Mouse (Mus musculus): ENCODE measurements around the gene Etaa1.
"Not testable (repeated sequence)": the region's sequence is repeated elsewhere in the genome, so short reads cannot be mapped to it uniquely, and the experiment has no call there.

Etaa1 gene

DNA sequence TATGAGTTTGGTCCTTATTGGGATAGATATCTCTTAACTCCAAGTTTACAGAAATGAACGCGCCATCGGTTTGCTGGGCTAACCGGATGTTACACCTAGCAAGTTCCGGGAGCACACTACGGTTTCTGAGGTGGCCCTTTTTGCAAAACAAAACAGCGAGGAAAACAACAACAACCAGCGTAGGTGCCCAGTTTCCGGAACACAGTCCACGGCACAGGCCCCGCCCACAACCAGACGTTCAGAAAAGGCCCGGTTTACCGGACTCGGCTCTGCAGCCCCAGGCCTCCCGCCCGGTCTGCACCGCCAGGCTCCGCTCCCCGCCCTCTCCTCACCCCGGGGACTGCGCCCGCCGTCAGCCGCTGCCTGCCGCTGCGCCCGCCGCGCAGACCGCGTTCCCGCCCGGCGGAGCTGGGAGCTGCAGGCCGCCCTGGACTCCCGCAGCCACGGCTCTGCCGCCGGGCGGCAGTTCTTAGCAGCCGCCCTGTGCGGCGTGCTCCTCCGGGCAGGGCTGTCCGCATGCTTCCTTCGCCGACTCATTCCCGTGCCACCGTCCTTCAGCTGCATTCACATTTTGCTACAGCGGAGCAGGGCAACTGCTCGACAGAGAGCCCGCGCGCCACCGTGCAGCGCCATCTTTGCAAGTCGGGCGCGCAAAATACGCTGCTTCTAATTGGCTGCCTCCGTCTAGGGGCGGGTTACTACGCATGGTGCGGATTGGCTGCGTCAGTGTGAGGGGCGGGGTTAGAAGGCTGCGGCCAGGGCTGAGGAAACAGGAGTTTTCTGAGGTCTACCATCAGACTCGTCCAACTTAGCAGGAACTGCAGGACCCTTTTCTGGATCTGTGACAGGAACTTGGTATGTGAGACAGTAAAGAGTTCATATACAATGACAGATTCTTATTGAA lies at the start of gene Etaa1:
TSS of gene Etaa1 (minus strand) at position 645 of the 904 bp plus-strand sequence.
- in situ Hi-C loops (cut with MboI) = no loop called here

DNA sequence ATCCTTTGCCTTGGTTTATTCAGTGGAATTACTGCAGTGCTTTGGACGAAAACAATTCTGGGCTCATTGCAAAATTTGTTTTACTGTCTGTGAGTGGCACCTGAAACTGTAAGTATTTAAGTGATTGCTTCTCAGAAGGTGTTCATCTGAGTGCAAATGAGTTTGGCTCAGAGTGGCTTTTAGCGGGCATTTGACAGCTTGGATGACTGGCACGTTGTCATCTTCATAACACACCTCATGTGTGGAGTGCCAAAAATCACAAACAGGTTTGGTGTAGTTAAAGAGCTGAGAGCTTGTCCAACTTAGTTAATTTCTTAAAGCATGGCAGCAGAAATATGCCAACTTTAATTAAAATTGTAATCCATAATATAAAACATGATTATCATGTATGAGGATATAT lies 40.5 kb upstream of the Etaa1 start:
- in situ Hi-C loops (cut with MboI) = no loop called here

DNA sequence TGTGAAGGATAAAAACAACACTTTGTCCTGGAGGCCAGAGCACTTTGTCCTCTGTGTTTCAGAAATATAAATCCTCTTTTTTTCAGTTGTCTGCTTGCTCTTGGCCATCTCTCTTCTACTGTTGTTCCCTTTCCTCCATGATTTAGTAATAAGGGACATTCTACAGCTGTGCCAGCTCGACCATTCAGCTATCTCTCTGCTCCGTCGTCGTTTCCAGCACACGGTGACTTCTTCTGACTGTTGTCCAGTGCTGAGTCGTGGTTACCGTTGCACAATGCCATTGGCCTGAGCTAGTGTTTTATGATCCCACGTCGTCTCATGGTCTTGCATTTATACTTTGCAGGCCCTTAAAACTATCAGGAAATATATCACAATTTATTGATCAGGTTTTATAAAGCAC lies 38.6 kb upstream of the Etaa1 start:
- in situ Hi-C loops (cut with MboI) = no loop called here

DNA sequence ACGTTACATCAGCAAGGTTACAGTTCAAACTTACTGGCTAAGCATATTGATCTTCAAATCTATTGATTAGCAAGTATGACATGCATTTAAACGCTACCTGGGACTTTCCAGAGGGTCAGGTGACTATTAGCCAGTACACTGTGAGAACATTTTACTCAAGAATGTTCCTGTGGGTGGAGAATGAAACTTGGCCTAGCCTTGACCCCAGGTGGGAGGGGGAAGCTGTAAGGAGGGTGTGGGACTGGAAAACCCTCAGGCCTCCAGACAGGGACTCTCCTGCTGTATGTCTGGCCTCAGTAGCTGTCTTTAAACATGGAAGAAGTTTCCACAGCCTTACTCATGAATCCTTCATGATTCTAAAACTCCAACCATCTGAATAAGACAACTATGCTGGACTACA lies 29.7 kb upstream of the Etaa1 start:
- in situ Hi-C loops (cut with MboI) = no loop called here

DNA sequence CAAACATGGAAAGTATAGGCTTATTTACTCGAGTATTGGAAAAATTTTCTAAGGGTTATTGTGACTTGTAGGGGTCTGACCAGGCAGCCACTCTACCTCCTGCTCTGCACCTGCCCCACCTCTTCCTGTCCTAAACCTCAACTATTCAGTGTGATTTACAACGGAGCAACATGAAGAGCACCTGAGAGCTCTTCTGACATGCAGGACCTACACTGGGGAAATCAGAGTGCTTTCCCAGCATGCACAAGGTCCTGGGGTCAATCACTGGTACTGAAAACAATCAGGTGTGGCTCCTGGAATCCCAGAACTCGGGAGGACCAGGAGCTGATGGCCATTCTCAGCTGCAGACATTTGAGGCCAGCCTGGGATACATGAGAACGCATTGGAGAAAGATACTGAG lies 27.6 kb upstream of the Etaa1 start:
- in situ Hi-C loops (cut with MboI) = no loop called here

DNA sequence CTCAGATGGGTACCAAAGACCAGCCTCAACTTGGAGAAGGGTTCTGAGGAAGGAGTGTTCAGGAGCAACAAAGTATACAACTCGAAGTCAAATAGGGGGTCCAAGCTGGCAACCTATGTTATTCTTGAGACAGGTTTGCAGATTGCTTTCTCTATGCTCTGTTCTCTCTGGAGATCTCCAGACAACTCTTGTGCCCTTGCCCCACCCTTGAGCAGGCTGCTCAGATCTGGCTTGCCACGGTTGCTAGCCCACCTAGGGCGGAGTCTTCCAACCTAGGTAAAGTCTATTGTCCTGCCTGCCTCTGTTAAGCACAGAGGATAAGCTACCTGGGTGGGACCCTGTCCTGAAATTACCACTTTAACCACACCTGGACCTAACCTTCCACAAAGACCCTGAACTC lies 21.9 kb upstream of the Etaa1 start:
- in situ Hi-C loops (cut with MboI) = no loop called here

DNA sequence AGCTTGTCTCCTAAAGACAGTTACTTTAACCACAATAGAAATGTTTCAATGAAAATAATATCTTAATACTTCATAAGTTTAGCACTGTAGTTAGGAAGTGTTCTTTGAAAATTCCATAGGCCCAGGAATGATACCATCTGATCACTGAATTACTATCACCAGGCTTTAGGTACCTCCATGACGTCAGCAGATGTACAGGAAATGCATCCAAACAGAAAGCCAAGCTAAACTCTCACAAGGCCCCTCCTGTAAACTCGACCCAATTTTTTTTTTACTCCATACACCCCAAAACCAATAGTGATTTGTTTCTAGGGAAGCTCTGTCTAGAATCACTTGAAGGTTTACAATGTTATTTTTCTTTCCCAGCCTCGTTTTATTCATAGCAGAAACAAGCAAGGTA lies 884 bp downstream of the Etaa1 start:
- in situ Hi-C loops (cut with MboI) = no loop called here

DNA sequence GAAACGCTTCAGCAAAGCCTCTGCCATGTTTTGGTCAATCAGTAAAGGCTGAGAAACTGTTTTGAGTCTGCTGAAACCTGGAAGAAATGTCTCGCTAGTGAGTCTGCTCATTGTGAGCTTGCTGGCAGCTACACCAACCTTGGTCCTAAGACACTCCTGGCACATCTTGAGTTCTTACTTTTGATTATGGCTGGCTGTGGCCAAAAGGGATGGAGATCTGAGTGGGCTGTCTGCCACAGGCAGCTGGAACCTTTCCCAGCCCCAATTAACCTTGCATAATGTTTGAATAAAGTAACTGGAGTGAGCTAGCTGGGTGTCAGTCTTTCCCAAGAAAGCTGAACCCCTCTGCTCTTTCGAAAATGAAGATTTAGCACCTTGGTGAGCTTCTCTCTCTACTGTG lies 2.3 kb downstream of the Etaa1 start:
- in situ Hi-C loops (cut with MboI) = no loop called here

DNA sequence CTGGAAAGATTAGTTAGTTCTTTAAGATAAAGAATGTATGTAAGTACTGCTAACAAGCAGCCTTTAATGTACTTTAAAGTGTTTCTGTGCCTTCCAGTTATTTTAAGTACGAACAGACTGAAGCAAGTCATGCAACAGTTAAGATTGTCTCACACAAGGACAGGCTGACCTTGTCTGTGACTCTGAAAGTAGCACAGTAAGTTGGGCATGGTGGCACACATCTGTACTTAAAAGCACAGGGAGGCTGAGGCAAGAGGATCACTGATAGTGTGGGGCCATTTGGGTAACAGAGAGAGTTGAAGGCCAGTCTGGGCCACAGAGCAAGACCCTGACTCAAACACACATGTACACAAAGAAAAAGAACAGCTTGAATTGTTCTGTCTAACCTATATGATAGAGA lies 14.5 kb downstream of the Etaa1 start:
- in situ Hi-C loops (cut with MboI) = no loop called here

DNA sequence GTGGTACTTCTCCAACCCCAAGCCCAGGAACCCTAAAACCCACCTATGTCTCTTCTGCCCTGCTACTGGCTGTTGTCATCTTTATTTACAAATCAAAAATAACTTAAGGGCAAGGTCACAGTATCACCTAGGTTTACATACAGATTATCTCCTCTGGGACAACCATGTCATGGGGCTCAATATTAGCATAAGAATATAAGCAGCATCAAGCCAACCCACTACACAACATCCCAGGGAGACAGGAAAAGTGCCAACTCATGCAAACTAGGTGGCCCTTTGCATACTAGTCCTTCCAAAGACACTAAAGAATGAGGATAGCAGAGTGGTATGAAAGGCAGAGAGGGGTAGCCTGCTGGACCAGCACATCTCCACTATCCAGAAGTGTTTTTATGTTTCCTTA lies 15.7 kb downstream of the Etaa1 start:
- in situ Hi-C loops (cut with MboI) = no loop called here

DNA sequence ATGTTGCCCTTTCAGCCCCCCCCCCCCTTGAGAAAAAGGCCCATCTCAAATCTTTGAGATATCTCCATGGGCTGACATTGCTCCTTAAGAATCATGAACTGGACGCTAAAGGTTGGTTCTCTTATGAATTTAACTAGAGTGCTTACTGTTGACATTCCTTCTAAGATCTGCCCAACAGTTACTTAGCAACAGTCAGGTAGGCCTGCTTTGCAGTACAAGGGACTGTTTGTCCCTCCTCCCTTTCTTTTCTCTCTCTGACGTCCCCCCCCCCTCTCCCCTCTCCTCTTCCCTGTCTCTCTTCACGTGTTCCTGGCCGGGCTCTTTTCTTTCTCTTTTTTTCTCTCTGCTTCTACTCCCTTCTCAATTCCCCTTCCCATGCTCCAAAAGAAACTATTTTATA lies 35.8 kb downstream of the Etaa1 start:
- in situ Hi-C loops (cut with MboI) = no loop called here

DNA sequence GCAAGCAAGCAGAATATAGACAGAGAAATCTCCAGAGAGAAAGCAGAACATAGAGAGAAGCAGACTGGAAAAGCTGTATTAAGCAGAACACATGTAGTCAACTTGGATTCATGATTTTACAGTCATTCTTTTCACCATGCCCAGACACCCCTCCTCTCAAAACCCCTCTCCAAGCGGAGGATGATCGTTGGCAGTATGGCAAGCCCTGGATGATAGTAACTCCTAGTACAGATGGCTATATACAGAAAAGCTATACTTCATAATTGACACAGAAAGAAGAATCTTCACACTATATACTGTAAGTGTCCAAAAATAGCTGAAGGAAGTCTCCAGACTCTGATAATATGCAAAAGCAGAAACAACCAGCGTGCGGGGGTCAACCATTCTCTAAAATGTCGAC lies 36.6 kb downstream of the Etaa1 start:
- in situ Hi-C loops (cut with MboI) = no loop called here

DNA sequence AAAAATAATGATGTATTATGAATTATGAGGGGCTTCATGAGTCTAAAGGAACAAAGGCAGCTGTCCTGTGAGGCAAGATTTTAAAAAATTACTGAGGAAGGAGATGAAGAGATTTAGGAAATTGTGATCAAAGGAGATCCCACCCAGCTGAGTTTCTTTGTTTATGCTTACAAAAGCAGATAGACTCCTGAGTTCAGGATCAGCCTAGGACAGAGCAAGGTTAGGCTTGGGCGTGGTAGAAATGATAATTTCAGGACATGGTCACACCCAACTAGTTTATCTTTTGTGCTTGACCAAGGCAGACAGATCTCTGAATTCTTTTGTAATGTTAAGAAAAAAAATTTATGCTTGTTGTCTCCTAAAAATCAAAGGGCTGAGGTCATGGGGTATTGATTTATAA lies 37.2 kb downstream of the Etaa1 start:
- in situ Hi-C loops (cut with MboI) = no loop called here

DNA sequence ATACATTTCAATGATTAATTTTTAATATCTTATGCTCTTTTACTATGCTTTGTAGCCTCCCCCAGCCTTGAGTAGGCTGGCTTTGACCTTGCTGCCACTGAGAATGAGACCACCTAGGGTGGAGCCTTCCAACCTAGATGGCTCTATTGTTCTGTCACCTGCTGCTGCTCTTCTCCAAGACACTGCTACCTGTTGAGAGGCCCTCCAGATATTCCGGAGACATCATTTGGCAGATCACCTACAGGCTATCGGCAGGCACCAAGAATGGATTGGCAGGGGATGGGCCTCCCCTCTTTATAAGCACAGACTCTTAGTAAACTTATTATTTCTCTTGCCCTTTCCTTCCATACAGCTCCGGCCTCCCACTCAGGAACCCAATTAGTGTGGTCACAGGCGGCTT lies 52.7 kb downstream of the Etaa1 start:
- in situ Hi-C loops (cut with MboI) = not testable (repeated sequence)

Data from mature B cell (primary cell).